Mouse (Mus musculus) macrophage (primary cell): ENCODE data around the gene Chil1. TPM values are rescaled to one million over a fixed set of nuclear protein-coding genes. Genes with fewer than 3 reads are reported as not detected.

Experiments
- H3K27ac ChIP-seq: fragments of 350-480 bp; formaldehyde crosslinking; 2 replicates; pipeline ENCODE4 v1.9.0; 2021
- H3K36me3 ChIP-seq: fragments of 350-480 bp; formaldehyde crosslinking; 2 replicates; pipeline ENCODE4 v1.9.0; 2021; ENCODE audit errors: inconsistent target
- H3K4me3 ChIP-seq: fragments of 350-480 bp; formaldehyde crosslinking; 2 replicates; pipeline ENCODE4 v1.9.0; 2021; ENCODE audit errors: inconsistent target
- H3K79me2 ChIP-seq: fragments of 350-480 bp; formaldehyde crosslinking; 2 replicates; pipeline ENCODE4 v1.9.0; 2021; ENCODE audit errors: inconsistent target
- WGBS: methylation state at CpG from one replicate; pipeline ENCODE4 v1.1.7; 2026; ENCODE audit warnings: inconsistent platforms; ENCODE audit not compliant: missing documents; 5-methylcytosine and 5-hydroxymethylcytosine counted together
- polyA plus RNA-seq: library from polyadenylated mRNA; stranded (reverse); fragments of 250-400 nt; gene quantifications from 3 replicates; pipeline ENCODE4 v1.2.4, GENCODE M21; 2018; ENCODE audit warnings: inconsistent platforms

The Chil1 gene
- polyA plus RNA-seq, 1 experiment from 2014 or later, result 1.8 TPM

- no peaks in the 10 kb centered on the region for H3K36me3 ChIP-seq
- no peak overlapping the region for H3K4me3 ChIP-seq
- 87% methylated on average over 6 of the region's 6 CpGs for WGBS
- H3K27ac ChIP-seq, result no peak overlapping the region
- no peaks in the 10 kb centered on the region for H3K79me2 ChIP-seq
Measured at GRCm38 (mm10) chr1:134162510-134163225, 19.3 kb upstream of the Chil1 start.

- WGBS, result 94% methylated on average over 7 of the region's 7 CpGs
- no peak overlapping the region for H3K4me3 ChIP-seq
- H3K79me2 ChIP-seq, result no peaks in the 10 kb centered on the region
- no peak overlapping the region for H3K27ac ChIP-seq
- H3K36me3 ChIP-seq, result no peaks in the 10 kb centered on the region
Measured at GRCm38 (mm10) chr1:134163476-134163875, 18.5 kb upstream of the Chil1 start.

GRCm38 (mm10) chr1:134164454-134164853 lies 17.5 kb upstream of the Chil1 start:
- Histone ChIP-seq H3K36me3 (no peaks in the 10 kb centered on the region), H3K27ac (no peak overlapping the region), H3K79me2 (no peaks in the 10 kb centered on the region), H3K4me3 (no peak overlapping the region)
- WGBS, result 65% methylated on average over 4 of the region's 4 CpGs

GRCm38 (mm10) chr1:134166547-134166946 lies 15.4 kb upstream of the Chil1 start:
- no peak overlapping the region for H3K4me3 ChIP-seq
- no peaks in the 10 kb centered on the region for H3K79me2 ChIP-seq
- WGBS, result 93% methylated on average over 3 of the region's 3 CpGs
- H3K27ac ChIP-seq, result no peak overlapping the region
- H3K36me3 ChIP-seq, result no peaks in the 10 kb centered on the region

GRCm38 (mm10) chr1:134167416-134168305 lies 14.3 kb upstream of the Chil1 start:
- no peak overlapping the region for H3K4me3 ChIP-seq
- no peaks in the 10 kb centered on the region for H3K79me2 ChIP-seq
- no peak overlapping the region for H3K27ac ChIP-seq
- 64% methylated on average over 14 of the region's 14 CpGs for WGBS
- no peaks in the 10 kb centered on the region for H3K36me3 ChIP-seq

- WGBS, result 72% methylated on average over 3 of the region's 3 CpGs
- no peak overlapping the region for H3K4me3 ChIP-seq
Measured at GRCm38 (mm10) chr1:134168567-134168966, 13.4 kb upstream of the Chil1 start.

GRCm38 (mm10) chr1:134168985-134169697 lies 12.8 kb upstream of the Chil1 start:
- H3K4me3 ChIP-seq, result no peak overlapping the region
- H3K79me2 ChIP-seq, result no peaks in the 10 kb centered on the region
- WGBS, result 89% methylated on average over 8 of the region's 8 CpGs
- no peak overlapping the region for H3K27ac ChIP-seq
- H3K36me3 ChIP-seq, result no peaks in the 10 kb centered on the region

More at GRCm38 (mm10) chr1:134168567-134168966, 13.4 kb upstream of the Chil1 start:
- Histone ChIP-seq H3K27ac (no peak overlapping the region), H3K79me2 (no peaks in the 10 kb centered on the region), H3K36me3 (no peaks in the 10 kb centered on the region)

- no peaks in the 10 kb centered on the region for H3K79me2 ChIP-seq
- 79% methylated on average over 7 of the region's 7 CpGs for WGBS
- no peak overlapping the region for H3K27ac ChIP-seq
- no peaks in the 10 kb centered on the region for H3K36me3 ChIP-seq
- H3K4me3 ChIP-seq, result no peak overlapping the region
Measured at GRCm38 (mm10) chr1:134173081-134173480, 8.9 kb upstream of the Chil1 start.

- no peaks in the 10 kb centered on the region for H3K79me2 ChIP-seq
- WGBS, result 93% methylated on average over 5 of the region's 5 CpGs
- no peak overlapping the region for H3K27ac ChIP-seq
- no peaks in the 10 kb centered on the region for H3K36me3 ChIP-seq
- H3K4me3 ChIP-seq, result no peak overlapping the region
Measured at GRCm38 (mm10) chr1:134177976-134178375, 4.0 kb upstream of the Chil1 start.

GRCm38 (mm10) chr1:134184089-134184488 lies 2.1 kb downstream of the Chil1 start:
- WGBS, result 46% methylated on average over 3 of the region's 4 CpGs
- no peaks in the 10 kb centered on the region for H3K79me2 ChIP-seq
- no peaks in the 10 kb centered on the region for H3K36me3 ChIP-seq
- H3K27ac ChIP-seq, result no peak overlapping the region
- H3K4me3 ChIP-seq, result no peak overlapping the region

GRCm38 (mm10) chr1:134188217-134188616 lies 6.2 kb downstream of the Chil1 start:
- Histone ChIP-seq H3K27ac (no peak overlapping the region), H3K36me3 (no peaks in the 10 kb centered on the region), H3K79me2 (no peaks in the 10 kb centered on the region), H3K4me3 (no peak overlapping the region)
- WGBS, result 94% methylated on average over 5 of the region's 5 CpGs

- no peaks in the 10 kb centered on the region for H3K79me2 ChIP-seq
- no peak overlapping the region for H3K27ac ChIP-seq
- 18% methylated on average over 12 of the region's 12 CpGs for WGBS
- no peak overlapping the region for H3K4me3 ChIP-seq
- no peaks in the 10 kb centered on the region for H3K36me3 ChIP-seq
Measured at GRCm38 (mm10) chr1:134188989-134189729, 7.2 kb downstream of the Chil1 start.

- 87% methylated on average over 5 of the region's 5 CpGs for WGBS
- Histone ChIP-seq H3K27ac (no peak overlapping the region), H3K36me3 (no peaks in the 10 kb centered on the region), H3K79me2 (no peaks in the 10 kb centered on the region), H3K4me3 (no peak overlapping the region)
Measured at GRCm38 (mm10) chr1:134191192-134191591, 9.2 kb downstream of the Chil1 start.

GRCm38 (mm10) chr1:134192024-134192423 lies 10.0 kb downstream of the Chil1 start:
- Histone ChIP-seq H3K27ac (no peak overlapping the region), H3K36me3 (no peaks in the 10 kb centered on the region), H3K79me2 (no peaks in the 10 kb centered on the region), H3K4me3 (no peak overlapping the region)
- 79% methylated on average over 4 of the region's 4 CpGs for WGBS
